Mouse (Mus musculus) hindbrain, embryonic 10.5 days (tissue): Measurements from ENCODE around the gene Tmem178b. TPM values are rescaled to one million over a fixed set of nuclear protein-coding genes. Genes with fewer than 3 reads are reported as not detected.

Experiments
- DNase-seq: peaks from one replicate; pipeline ENCODE4 v3.0.0-alpha.2; 2017; ENCODE audit warnings: low spot score
- H3K27ac ChIP-seq: fragments of 300-500 bp; sonication (generic); 2 replicates; pipeline ENCODE4 v1.5.1; 2016; ENCODE audit warnings: mild to moderate bottlenecking, moderate library complexity
- H3K27me3 ChIP-seq: fragments of 300-500 bp; sonication (generic); 2 replicates; pipeline ENCODE4 v1.6.1; 2016; ENCODE audit warnings: mild to moderate bottlenecking; ENCODE audit not compliant: poor library complexity, insufficient read depth, severe bottlenecking
- H3K36me3 ChIP-seq: fragments of 300-500 bp; sonication (generic); 2 replicates; pipeline ENCODE4 v1.6.1; 2016; ENCODE audit warnings: mild to moderate bottlenecking, moderate library complexity
- H3K4me1 ChIP-seq: fragments of 300-500 bp; sonication (generic); replicated peaks from 2 replicates; pipeline ENCODE4 v1.6.1; 2016; ENCODE audit warnings: mild to moderate bottlenecking
- H3K4me3 ChIP-seq: fragments of 300-500 bp; sonication (generic); 2 replicates; pipeline ENCODE4 v1.5.1; 2016; ENCODE audit warnings: mild to moderate bottlenecking, moderate library complexity
- H3K9me3 ChIP-seq: fragments of 300-500 bp; sonication (generic); 2 replicates; pipeline ENCODE4 v1.6.1; 2016; ENCODE audit warnings: mild to moderate bottlenecking, moderate library complexity
- WGBS: fragments of 180-500 bp; shearing (Covaris S2); methylation state at CpG from one replicate; pipeline ENCODE4 v1.1.7; 2016; 5-methylcytosine and 5-hydroxymethylcytosine counted together
- polyA plus RNA-seq: library from polyadenylated mRNA; unstranded; fragments of >200 nt; fragmentation: Nextera tagmentation; extraction: Ambion mirVana; gene quantifications from 2 replicates; pipeline ENCODE4 v1.2.1, GENCODE M21; 2016

Gene Tmem178b
- polyA plus RNA-seq, 1 experiment from 2014 or later = 7.0 TPM

DNA sequence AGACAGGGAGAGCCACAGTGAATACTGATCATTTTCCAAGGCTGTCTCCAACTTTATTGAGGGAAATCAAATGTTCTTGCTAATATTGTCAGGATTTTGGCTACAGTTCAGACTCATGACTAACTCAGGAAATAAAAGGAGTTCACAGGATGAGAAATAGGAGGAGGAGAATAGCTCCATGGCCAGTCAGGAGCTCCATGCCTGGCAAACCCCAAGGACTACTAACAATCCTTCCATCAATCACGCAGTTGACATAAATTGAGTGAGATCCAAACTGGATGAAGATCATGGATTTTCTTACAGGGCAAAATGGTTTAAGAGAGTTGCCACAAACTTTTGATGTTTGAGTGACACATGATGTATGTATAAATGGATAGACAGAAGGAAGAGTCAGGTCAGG lies 258.9 kb downstream of the Tmem178b start:
- peaks cover 2% of the 10 kb centered on the region for H3K4me1 ChIP-seq
- 94% methylated on average over 1 of the region's 1 CpGs for WGBS
- no peaks in the 10 kb centered on the region for H3K9me3 ChIP-seq
- DNase-seq = no peak
- H3K27ac ChIP-seq = no peak overlapping the region
- no peaks in the 10 kb centered on the region for H3K36me3 ChIP-seq
- H3K4me3 ChIP-seq = no peak overlapping the region
- H3K27me3 ChIP-seq = no peaks in the 10 kb centered on the region

DNA sequence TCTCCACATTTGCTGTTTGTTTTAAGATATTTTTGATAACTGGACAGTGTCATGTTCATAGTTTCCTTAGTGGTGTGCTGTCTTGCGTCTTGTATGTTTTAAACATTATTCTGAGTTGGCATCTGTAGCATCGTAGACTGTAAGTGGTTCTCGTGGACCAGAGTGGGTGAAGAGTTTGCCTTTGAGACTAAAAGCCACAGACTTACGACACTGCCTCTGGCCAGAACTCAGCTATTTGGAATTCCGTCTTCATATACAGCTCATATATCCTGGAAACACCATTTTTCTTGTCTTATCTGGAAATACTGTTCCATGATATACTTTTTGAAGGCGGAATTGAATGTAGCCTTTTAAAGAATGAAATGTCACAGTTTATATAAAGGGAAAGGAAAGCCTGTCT lies 260.4 kb downstream of the Tmem178b start:
- WGBS = 93% methylated on average over 6 of the region's 6 CpGs

DNA sequence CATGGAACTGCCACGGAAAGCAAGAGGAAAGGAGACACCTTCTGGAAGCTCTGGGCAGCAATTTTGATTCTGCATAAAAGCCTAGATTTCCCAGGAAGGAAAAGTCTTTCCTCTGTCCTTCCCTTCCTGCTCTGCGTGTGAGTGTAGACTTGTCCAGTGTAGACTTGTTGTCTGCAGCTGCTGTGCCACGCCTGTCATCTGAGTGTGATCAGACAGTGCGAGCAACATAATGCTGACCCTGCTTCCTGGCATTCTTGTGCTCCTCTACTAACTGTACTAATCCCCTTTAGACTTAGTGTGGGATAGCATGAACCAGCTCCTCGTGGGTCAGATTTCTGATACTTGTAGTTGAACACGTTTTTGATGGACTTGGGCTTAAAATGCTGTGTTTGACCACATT lies 262.6 kb downstream of the Tmem178b start:
- no peaks in the 10 kb centered on the region for H3K36me3 ChIP-seq
- H3K9me3 ChIP-seq = no peaks in the 10 kb centered on the region
- H3K4me1 ChIP-seq = peaks cover 15% of the 10 kb centered on the region
- H3K27me3 ChIP-seq = no peaks in the 10 kb centered on the region
- H3K4me3 ChIP-seq = no peak overlapping the region
- 77% methylated on average over 6 of the region's 6 CpGs for WGBS
- H3K27ac ChIP-seq = no peak overlapping the region
- no peak for DNase-seq

More for the DNA sequence above, 260.4 kb downstream of the Tmem178b start:
- no peak for DNase-seq
- no peak overlapping the region for H3K27ac ChIP-seq
- peaks cover 15% of the 10 kb centered on the region for H3K4me1 ChIP-seq
- H3K36me3 ChIP-seq = no peaks in the 10 kb centered on the region
- H3K4me3 ChIP-seq = no peak overlapping the region
- H3K27me3 ChIP-seq = no peaks in the 10 kb centered on the region
- no peaks in the 10 kb centered on the region for H3K9me3 ChIP-seq

DNA sequence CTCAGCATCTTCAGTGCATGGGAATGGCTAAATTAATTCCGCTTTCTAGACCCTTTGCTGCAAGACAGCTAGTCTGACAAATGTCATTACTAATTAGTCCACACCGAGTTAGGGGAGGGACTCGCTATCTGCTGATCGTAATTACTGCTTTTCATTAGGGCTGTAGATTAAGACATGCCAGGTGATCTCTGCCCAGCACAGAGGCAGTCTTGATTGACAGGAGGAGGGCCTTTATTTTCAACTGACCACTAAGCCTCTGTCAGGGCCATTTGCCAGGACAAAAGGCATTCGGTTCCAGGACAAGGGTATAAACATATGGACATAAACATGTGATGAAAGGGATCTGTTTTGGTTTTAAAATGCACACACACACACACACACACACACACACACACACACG lies 264.3 kb downstream of the Tmem178b start:
- Histone ChIP-seq H3K36me3 (no peaks in the 10 kb centered on the region), H3K27ac (no peak overlapping the region), H3K27me3 (no peaks in the 10 kb centered on the region), H3K4me1 (peaks cover 15% of the 10 kb centered on the region), H3K4me3 (no peak overlapping the region), H3K9me3 (no peaks in the 10 kb centered on the region)
- 59% methylated on average over 6 of the region's 6 CpGs for WGBS
- DNase-seq = peak; percentile 14

DNA sequence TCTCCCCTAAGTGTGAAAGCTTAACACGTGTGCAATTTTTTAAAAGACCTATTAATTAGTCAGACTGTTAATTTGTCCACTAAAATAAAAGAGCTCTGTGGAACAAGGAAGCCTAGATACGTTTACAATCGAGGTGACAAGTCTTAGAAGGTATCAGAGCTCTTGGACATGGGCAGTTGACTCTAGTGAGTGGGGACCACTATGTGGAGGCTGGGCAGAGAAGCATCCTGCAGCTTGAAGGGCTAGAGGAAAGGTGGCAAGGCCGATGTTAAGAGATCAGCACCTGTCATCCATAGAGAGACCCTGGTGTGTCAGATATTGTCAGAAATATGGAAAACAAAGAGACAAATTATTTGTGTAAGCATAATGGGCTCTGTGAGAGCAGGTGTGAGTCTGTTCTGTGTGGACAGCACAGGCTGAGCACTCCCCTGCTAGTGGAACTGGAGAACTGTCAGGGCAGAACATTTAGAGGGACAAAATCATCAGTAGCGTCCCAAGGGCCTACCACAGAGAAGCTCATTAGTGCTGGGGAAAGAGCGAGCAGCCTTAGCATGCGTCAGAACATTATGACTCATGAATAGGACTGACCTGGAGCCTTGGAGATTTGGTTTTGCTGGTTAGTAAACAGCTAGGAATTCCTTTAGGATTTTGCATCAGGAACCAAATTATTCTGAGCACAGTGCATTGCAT lies 264.9 kb downstream of the Tmem178b start:
- WGBS = 78% methylated on average over 7 of the region's 7 CpGs
- Histone ChIP-seq H3K9me3 (no peaks in the 10 kb centered on the region), H3K27ac (peak overlapping the region; percentile 47; the same call in 1 of the 2 replicates), H3K4me3 (no peak overlapping the region), H3K4me1 (peaks cover 15% of the 10 kb centered on the region), H3K27me3 (no peaks in the 10 kb centered on the region), H3K36me3 (no peaks in the 10 kb centered on the region)
- no peak for DNase-seq

DNA sequence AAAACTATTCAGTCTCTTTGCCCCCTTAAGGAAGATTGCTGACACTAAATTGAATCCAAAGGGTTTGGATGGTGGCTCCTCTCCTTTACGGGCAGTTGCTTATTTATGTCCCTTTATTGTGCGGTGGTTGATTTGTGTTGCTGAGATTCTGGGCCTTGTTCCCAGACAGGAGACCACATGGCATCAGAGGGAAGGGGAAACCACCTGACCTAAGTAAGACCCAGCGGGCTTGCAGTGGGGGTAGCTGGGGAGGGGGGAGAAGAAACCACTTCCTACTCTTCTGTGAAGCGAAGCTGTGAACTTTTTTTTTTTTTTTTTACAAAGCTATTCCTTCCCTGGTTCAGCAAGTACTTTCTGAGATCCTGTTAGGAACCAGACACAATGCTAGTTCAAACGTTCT lies 269.5 kb downstream of the Tmem178b start:
- no peak for DNase-seq
- whole genome bisulfite sequencing = 62% methylated on average over 5 of the region's 5 CpGs
- Histone ChIP-seq H3K4me1 (peaks cover 7% of the 10 kb centered on the region), H3K27ac (no peak overlapping the region), H3K4me3 (no peak overlapping the region), H3K27me3 (no peaks in the 10 kb centered on the region), H3K9me3 (no peaks in the 10 kb centered on the region), H3K36me3 (no peaks in the 10 kb centered on the region)

DNA sequence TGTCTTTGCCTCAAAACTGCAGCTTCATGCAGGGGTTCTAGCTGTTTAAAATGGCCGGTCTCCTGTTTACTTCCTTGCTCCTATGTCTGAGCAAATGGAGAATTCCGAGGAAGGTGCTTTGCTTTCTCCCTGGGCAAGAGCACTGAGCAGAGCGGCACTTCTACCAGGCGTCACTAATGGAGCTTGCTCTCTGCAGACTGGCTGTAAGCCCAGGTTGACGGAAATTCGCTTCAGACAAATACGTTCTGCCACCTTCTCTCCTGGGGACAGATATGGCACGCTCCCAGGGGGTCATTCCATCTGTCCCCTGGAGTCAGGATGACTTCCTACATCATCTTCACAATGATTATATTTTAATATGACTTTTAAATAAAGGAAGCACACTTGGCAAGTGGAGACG lies 271.3 kb downstream of the Tmem178b start:
- no peak for DNase-seq
- 80% methylated on average over 9 of the region's 9 CpGs for WGBS
- H3K4me1 ChIP-seq = no peaks in the 10 kb centered on the region
- no peaks in the 10 kb centered on the region for H3K27me3 ChIP-seq
- H3K36me3 ChIP-seq = no peaks in the 10 kb centered on the region
- no peak overlapping the region for H3K27ac ChIP-seq
- H3K9me3 ChIP-seq = no peaks in the 10 kb centered on the region
- no peak overlapping the region for H3K4me3 ChIP-seq

DNA sequence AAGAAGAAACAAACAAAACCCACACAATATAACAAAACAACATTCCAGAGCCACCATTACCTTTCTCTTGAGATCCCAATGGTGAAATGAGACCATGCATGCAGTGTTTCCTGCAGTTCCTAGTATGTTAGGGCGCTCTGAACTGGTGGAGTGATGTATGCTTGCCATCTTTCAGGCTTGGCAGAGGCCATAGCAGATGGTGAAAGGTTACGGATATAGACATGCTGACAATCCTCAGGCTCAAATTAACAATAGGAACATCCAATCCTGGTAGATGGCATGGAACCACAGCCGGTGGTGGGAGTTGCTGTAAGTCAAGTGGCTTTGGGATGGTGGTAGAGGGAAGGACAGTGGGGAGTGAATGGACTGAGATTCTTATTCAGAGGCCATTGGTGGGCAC lies 272.5 kb downstream of the Tmem178b start:
- no peaks in the 10 kb centered on the region for H3K27me3 ChIP-seq
- H3K9me3 ChIP-seq = no peaks in the 10 kb centered on the region
- H3K4me3 ChIP-seq = no peak overlapping the region
- no peaks in the 10 kb centered on the region for H3K4me1 ChIP-seq
- 91% methylated on average over 3 of the region's 3 CpGs for WGBS
- no peak for DNase-seq
- H3K27ac ChIP-seq = no peak overlapping the region
- no peaks in the 10 kb centered on the region for H3K36me3 ChIP-seq

DNA sequence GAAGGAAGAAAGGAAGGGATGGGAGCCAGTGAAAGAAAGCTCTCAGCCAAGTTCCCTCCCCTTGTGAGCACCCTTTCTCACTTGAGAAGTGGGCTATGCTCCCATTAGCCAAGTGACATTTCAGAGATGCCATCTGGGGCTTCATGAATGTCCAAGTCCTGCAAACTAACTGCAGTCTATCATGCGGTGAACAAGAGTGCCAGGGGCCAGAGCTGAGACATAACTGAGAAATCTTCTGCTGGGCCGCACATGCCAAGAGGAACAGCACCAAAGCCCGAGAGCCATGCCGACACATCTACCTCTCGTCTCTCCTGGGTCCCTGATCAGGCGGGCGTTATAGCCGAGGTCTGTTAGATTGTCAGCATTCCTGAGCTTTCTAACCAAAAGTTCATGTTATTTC lies 279.2 kb downstream of the Tmem178b start:
- H3K27ac ChIP-seq = no peak overlapping the region
- WGBS = 94% methylated on average over 8 of the region's 8 CpGs

DNA sequence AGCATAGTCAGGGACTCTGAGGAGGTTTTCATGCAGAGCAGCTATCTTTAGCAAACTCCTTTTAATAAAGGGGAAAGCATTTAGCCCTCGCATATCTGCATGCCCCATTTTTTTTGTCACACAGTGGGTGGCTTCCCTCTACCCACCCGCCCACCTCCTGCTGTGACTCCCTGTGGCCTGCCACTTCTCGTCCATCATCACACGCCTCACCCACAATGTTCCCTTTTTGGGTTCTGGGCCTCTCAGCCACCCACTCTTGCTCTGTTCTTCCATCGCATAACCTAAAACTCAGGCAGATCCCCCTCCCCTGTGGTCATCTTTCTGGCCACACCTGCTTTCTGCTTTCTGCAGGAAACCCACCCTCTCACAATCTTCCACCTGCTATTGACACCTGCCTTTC lies 288.3 kb downstream of the Tmem178b start:
- DNase-seq = no peak
- Histone ChIP-seq H3K27ac (no peak overlapping the region), H3K4me1 (no peaks in the 10 kb centered on the region), H3K36me3 (no peaks in the 10 kb centered on the region), H3K4me3 (no peak overlapping the region), H3K9me3 (no peaks in the 10 kb centered on the region), H3K27me3 (no peaks in the 10 kb centered on the region)
- WGBS = 77% methylated on average over 5 of the region's 5 CpGs

More for the DNA sequence above, 279.2 kb downstream of the Tmem178b start:
- H3K9me3 ChIP-seq = no peaks in the 10 kb centered on the region
- no peak overlapping the region for H3K4me3 ChIP-seq
- no peaks in the 10 kb centered on the region for H3K27me3 ChIP-seq
- DNase-seq = no peak
- no peaks in the 10 kb centered on the region for H3K36me3 ChIP-seq
- 0 out of 2 replicates have a peak, but pooled peaks cover 8% of the 10 kb centered on the region for H3K4me1 ChIP-seq

DNA sequence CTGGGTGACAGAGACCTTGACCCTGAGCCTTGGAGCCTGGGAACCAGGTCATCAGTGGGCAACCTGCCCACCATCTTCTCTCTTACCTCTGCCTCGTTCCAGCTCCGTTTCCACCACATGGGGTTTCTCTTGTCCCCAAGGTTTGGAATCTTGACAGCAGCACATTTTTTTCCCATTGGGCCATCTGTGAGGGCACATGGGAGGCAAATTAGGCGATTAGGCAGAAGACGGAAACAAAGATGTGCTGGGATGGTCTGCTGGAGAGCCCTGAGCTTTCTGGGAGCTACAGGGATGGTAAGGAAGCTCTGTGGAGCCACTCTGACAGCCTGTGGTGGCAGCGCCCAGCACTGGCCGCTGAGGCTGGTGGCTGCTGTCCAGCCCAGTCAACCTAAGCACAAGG lies 300.5 kb downstream of the Tmem178b start:
- no peak for DNase-seq
- Histone ChIP-seq H3K9me3 (no peaks in the 10 kb centered on the region), H3K36me3 (no peaks in the 10 kb centered on the region), H3K27ac (no peak overlapping the region), H3K27me3 (no peaks in the 10 kb centered on the region), H3K4me1 (no peaks in the 10 kb centered on the region), H3K4me3 (no peak overlapping the region)
- WGBS = 77% methylated on average over 6 of the region's 6 CpGs

DNA sequence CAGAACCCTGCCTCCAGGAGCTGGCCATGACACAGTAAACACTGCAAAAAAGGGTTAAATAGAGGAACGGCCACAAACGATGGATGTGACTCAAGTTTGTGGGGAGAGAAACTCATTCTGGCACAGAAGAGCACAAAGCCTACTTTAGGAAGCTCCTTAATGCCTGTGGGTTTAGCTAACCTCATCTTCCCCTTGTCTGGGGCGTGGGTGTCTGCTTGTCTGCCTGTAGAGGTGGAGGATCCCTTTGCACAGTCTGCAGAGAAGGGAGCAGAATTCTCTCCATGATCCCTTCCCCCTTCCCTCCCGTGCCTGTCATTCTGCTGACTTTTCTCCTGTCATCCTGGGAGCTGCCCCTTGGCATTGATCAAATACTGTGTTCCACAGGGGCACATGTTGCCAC lies 304.8 kb downstream of the Tmem178b start:
- Histone ChIP-seq H3K27me3 (no peaks in the 10 kb centered on the region), H3K4me3 (no peak overlapping the region), H3K27ac (no peak overlapping the region), H3K36me3 (no peaks in the 10 kb centered on the region), H3K4me1 (no peaks in the 10 kb centered on the region), H3K9me3 (no peaks in the 10 kb centered on the region)
- no peak for DNase-seq
- 70% methylated on average over 4 of the region's 4 CpGs for WGBS

DNA sequence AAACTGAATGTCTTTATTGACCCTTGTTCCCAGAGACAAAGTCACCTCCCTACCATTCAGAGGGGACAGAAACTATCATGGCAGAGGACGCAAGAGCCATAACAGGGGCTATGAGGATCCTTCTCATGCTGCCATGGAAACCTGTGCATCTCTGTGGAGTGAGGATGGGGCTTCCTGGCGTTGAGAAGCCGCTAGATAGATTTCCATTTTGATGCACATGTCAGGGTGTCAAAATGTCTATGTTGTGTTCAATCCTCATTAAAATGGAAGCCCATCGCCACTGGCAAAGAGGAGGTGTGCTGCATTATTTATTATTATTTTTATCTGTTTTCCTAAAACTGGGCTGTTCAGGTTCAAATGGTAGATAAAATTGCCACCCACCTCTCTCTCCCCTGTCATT lies 307.5 kb downstream of the Tmem178b start:
- Histone ChIP-seq H3K9me3 (no peaks in the 10 kb centered on the region), H3K36me3 (no peaks in the 10 kb centered on the region), H3K27me3 (no peaks in the 10 kb centered on the region), H3K27ac (no peak overlapping the region), H3K4me1 (no peaks in the 10 kb centered on the region), H3K4me3 (no peak overlapping the region)
- WGBS = 90% methylated on average over 4 of the region's 4 CpGs
- DNase-seq = no peak

DNA sequence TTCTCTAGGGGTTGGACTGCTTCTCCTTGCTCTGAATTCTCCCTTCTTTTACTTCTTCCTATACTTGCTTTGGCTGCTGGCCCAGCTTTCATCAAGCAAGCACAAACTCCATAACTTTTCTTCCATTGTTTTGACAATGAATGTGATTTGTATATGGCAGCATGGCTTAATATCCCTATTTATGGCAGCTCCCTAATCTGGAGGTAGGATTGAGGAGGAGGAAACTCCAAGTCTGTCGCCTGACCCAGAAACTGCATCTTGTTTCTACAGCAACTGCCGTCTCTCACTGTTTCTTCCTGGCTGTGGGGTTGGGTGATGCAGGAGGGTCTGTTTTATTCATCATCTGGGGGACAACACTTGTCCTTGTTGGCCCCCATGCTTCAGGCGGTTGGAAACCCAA lies 327.6 kb downstream of the Tmem178b start:
- WGBS = 77% methylated on average over 3 of the region's 3 CpGs
- DNase-seq = no peak
- H3K4me1 ChIP-seq = peaks cover 16% of the 10 kb centered on the region

More for the DNA sequence above, 327.6 kb downstream of the Tmem178b start:
- Histone ChIP-seq H3K27me3 (no peaks in the 10 kb centered on the region), H3K4me3 (no peak overlapping the region), H3K27ac (no peak overlapping the region), H3K9me3 (no peaks in the 10 kb centered on the region), H3K36me3 (no peaks in the 10 kb centered on the region)
